34 mouse cellular contexts compared by ENCODE assay signal in the genomic region with DNA sequence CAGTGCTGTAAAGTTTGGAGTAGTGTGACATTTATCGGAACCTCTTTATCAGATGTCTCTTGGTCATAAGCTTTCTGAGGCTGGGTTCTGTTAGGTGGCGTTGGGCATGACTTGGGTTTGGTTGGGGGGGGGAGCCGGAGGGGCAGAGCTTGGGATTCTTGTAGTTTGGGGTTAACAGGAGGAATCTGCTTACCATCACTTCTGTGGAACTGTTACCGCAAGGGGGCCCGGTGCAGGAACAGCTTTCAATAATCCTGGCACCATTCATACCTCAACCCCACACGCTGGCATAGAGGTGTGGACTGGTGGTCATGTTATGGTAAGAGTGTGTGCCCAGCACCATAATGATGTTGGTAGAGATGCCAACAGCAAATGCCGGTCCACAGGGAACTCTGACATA.
"Had no signal": no experiment of that assay in that cellular context is flagged by ENCODE, and none has a peak within 500 bp of the region (broad histone marks: within the 10 kb centered on the region; RNA-seq: fewer than 3 reads in every experiment).

No protein-coding gene starts in this region.

- ATAC-seq: hindbrain, embryonic 16.5 days; hindbrain, postnatal 0 days; inflammation-experienced regulatory T-cells, adult 6 months; intestine, embryonic 15.5 days; intestine, embryonic 16.5 days; intestine, postnatal 0 days had no signal

- H3K9ac ChIP-seq: heart, embryonic 12.5 days; heart, embryonic 13.5 days; heart, embryonic 15.5 days; hindbrain, embryonic 12.5 days; hindbrain, embryonic 13.5 days; hindbrain, embryonic 14.5 days; hindbrain, embryonic 15.5 days; intestine, embryonic 15.5 days; kidney, embryonic 15.5 days had no signal

- DNase-seq: heart, postnatal 14 days; heart, postnatal 36 days; heart, postnatal 4 days; kidney, adult 11 months; kidney, adult 18-20 months; kidney, adult 2 months; kidney, adult 8-10 months; kidney, adult 9 months; kidney, postnatal 10 days; kidney, postnatal 14 days; kidney, postnatal 25 days; kidney, postnatal 36 days; kidney, postnatal 4 days; layer of hippocampus, adult 9-11 months; layer of hippocampus, postnatal 36 days had no signal

- H3K27me3 ChIP-seq: heart, embryonic 12.5 days; heart, embryonic 13.5 days; heart, embryonic 15.5 days; hindbrain, embryonic 12.5 days; hindbrain, embryonic 13.5 days; hindbrain, embryonic 15.5 days; intestine, embryonic 15.5 days; kidney, embryonic 15.5 days had no signal

- H3K36me3 ChIP-seq: heart, embryonic 12.5 days; heart, embryonic 13.5 days; heart, embryonic 15.5 days; hindbrain, embryonic 10.5 days; hindbrain, embryonic 12.5 days; hindbrain, embryonic 13.5 days; hindbrain, embryonic 15.5 days; intestine, embryonic 15.5 days; kidney, embryonic 15.5 days had no signal

- H3K9me3 ChIP-seq: heart, embryonic 13.5 days; heart, embryonic 15.5 days; hindbrain, embryonic 10.5 days; hindbrain, embryonic 12.5 days; hindbrain, embryonic 13.5 days; hindbrain, embryonic 15.5 days; intestine, embryonic 15.5 days; kidney, embryonic 15.5 days had no signal

- H3K4me2 ChIP-seq: heart, embryonic 11.5 days; heart, embryonic 12.5 days; heart, embryonic 13.5 days; heart, embryonic 15.5 days; hindbrain, embryonic 12.5 days; hindbrain, embryonic 13.5 days; hindbrain, embryonic 14.5 days; hindbrain, embryonic 15.5 days; intestine, embryonic 15.5 days; kidney, embryonic 15.5 days had no signal

- H3K27ac ChIP-seq: heart, embryonic 13.5 days; heart, embryonic 15.5 days; hindbrain, embryonic 10.5 days; hindbrain, embryonic 12.5 days; hindbrain, embryonic 13.5 days; hindbrain, embryonic 14.5 days; hindbrain, embryonic 15.5 days; hindbrain, postnatal 0 days; intestine, embryonic 15.5 days; kidney, embryonic 15.5 days; kidney, postnatal 0 days; layer of hippocampus, adult 2 months; left cerebral cortex, adult 2 months had no signal

- H3K4me3 ChIP-seq: heart, embryonic 12.5 days; heart, embryonic 13.5 days; heart, embryonic 15.5 days; hindbrain, embryonic 10.5 days; hindbrain, embryonic 12.5 days; hindbrain, embryonic 13.5 days; hindbrain, embryonic 15.5 days; intestine, embryonic 15.5 days; kidney, embryonic 15.5 days; layer of hippocampus, adult 2 months; left cerebral cortex, adult 2 months had no signal
